Mouse (Mus musculus) gastrocnemius, postnatal 14 days (tissue): ENCODE data around the gene Shisa5. TPM values are rescaled to one million over a fixed set of nuclear protein-coding genes. Genes with fewer than 3 reads are reported as not detected.
A peak's percentile ranks its signal among the peaks of the same experiment; 100 is the strongest.

Experiments
- DNase-seq: peaks from one replicate; pipeline ENCODE4 v3.0.0; 2021; ENCODE audit warnings: mixed read lengths
- intact Hi-C: fragments of 180-260 bp; cut with DNase I; formaldehyde crosslinking; loops from one replicate; pipeline ENCODE4 v1.15.1; 2025; ENCODE audit warnings: low total_unique reads
- total RNA-seq, 2 experiments: library from RNA; stranded (reverse); gene quantifications; 2 replicates each; pipeline ENCODE4 v1.2.3; 2021

Gene Shisa5
- total RNA-seq, 2 experiments from 2014 or later = 24.4 to 26.3 TPM

DNA sequence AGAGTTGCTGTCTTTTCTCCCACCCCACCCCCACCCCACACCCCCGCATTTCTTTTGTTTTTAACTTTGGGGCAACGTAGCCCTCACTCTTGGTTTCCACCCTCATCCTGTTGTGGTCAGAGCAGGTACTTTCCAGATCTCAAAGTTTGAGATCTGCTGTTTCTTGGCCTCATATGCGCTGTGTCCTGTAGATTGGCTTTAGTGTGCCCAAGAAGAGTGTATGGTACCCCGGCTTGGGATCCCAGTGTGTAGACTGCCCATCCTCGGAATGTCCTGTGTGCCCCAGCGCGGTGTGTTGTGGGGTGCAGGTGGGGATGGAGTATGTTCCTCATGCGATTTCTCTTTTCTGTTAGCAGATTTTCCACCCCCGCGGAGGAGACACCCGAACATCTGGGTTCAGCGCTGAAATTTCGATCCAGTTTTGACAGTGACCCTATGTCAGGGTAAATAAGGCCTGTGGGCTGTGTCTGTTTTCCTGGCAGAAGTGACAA lies 12.7 kb downstream of the Shisa5 start:
- intact Hi-C loops = no loop called here
- DNase-seq = no peak

DNA sequence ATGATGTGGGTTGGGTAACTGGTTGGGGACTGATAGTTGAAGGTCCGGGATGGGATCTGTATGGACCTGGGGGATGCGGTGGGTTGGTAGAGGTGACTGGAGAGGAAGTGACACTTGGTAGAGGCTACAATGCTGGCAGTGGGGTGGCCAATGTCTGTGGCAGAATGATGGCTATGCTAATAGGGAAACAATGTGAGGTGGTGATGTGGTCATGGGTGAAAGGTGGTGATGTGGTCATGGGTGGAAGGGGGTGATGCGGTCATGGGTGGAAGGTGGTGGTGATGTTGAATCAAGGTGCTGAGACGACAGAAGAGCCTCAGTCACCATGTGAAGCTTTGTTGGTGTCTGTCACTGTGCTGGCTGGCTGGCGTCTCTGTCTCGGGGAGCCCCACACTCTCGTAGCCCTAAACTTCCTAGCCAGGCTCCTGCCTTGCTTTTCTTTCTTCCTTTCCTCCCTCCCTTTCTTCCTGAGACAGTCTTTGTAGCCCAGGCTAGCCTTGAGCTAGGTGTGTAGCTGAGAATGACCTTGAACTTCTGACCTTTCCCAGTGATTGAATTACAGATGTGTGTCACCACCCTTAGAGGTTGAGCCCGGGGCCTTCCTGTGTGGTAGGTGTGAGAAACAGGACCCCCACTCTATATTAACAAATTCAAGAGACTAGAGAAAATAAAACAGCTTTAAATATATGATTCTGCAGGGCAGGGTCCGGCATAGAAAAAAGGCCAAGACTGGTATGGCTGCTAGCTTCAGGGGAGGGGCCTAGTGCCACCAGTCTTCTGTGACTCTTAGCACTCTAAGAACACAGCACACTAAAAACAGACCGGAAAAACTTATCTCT lies 13.5 kb downstream of the Shisa5 start:
- DNase-seq = no peak
- intact Hi-C loops = no loop called here

GRCm38 (mm10) chr9:109052490-109053260 lies 14.3 kb downstream of the Shisa5 start:
- DNase-seq = no peak
- intact Hi-C loops = no loop called here

DNA sequence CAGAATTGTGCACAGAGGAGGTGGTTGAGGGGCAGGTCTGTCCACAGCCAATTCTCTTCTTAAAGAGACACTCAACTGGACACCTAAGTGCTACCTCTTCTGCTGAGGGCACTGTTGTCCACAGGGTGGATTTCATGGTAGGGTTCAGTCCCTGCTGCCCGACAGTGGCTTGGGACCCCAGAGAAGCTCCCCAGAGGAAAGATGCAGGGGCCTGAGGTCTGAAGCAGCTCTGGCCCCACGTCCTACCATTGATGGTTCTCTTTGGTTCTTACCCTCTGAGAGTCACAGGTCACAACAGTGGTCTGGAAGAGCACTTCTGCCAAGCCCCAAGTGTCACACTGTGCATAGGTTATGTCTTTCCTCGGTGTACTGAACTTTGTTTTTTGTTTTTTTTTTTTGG lies 15.0 kb downstream of the Shisa5 start:
- no peak for DNase-seq
- intact Hi-C loops = no loop called here

- intact Hi-C loops = no loop called here
- DNase-seq = no peak
These were observed 15.5 kb downstream of the Shisa5 start for GRCm38 (mm10) chr9:109053851-109054250.

GRCm38 (mm10) chr9:109054712-109055111 lies 16.3 kb downstream of the Shisa5 start:
- peak; percentile 59 for DNase-seq
- intact Hi-C loops = no loop called here

GRCm38 (mm10) chr9:109055271-109056030 lies 17.1 kb downstream of the Shisa5 start:
- DNase-seq = no peak
- intact Hi-C loops = no loop called here

DNA sequence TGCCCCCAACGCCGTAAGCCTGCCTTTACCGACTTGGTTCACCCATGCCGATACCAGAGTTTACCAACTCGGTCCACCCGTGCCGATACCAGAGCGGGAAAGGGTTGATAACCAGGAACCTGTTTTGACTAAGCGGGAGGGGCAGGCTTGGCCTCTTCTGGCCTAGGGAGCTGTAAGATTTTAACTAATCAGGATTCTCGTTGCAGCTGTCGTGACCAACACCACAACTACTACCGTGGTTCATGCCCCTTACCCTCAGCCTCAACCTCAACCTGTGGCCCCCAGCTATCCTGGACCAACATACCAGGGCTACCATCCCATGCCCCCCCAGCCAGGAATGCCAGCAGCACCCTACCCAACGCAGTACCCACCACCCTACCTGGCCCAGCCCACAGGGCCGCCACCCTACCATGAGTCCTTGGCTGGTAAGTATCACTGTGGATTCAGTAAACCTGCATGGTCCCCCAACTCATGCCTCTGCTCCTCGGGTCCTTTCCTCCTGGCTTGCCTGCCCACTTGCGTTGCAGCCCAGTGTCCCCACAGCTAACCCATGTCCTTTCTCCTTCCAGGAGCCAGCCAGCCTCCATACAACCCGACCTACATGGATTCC lies 17.8 kb downstream of the Shisa5 start:
- no peak for DNase-seq
- intact Hi-C loops = no loop called here

DNA sequence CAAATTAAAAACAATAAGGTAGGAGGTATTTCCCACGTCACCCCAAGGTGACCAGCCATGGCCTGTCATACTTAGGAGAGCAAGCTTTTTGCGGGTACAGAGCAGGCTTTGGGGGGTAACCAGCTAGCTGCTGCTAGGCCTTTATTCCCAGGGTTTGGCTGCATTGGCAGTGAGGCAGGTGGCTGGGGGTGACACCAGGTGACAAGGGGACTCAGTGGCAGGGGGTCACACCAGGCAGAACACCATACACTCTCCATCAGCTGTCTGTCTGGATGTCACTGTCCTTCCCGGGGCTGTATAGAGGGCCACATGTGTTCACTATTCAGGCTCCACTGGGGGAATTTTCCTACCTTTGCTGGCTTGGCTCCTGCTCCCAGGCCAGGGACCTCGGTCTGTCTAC lies 18.6 kb downstream of the Shisa5 start:
- no peak for DNase-seq
- intact Hi-C loops = no loop called here

GRCm38 (mm10) chr9:109057543-109057942 lies 19.2 kb downstream of the Shisa5 start:
- DNase-seq = no peak
- intact Hi-C loops = no loop called here

GRCm38 (mm10) chr9:109058006-109058765 lies 19.8 kb downstream of the Shisa5 start:
- DNase-seq = no peak
- intact Hi-C loops = loop anchor here (2.0 kb wide), 1 partner anchor 53 kb away; no protein-coding TSS in a partner anchor

GRCm38 (mm10) chr9:109059136-109059903 lies 21.0 kb downstream of the Shisa5 start, which contains the start of gene Trex1:
Gene Trex1 (minus strand): TSS chr9:109059734.
- peak; percentile 92 for DNase-seq
- intact Hi-C loops = loop anchor here (2.0 kb wide), 1 partner anchor 55 kb away; no protein-coding TSS in a partner anchor

- DNase-seq = no peak
- intact Hi-C loops = no loop called here
These were observed 22.0 kb downstream of the Shisa5 start for GRCm38 (mm10) chr9:109060184-109060897.

GRCm38 (mm10) chr9:109060898-109061295 lies 22.5 kb downstream of the Shisa5 start:
- intact Hi-C loops = no loop called here
- no peak for DNase-seq

DNA sequence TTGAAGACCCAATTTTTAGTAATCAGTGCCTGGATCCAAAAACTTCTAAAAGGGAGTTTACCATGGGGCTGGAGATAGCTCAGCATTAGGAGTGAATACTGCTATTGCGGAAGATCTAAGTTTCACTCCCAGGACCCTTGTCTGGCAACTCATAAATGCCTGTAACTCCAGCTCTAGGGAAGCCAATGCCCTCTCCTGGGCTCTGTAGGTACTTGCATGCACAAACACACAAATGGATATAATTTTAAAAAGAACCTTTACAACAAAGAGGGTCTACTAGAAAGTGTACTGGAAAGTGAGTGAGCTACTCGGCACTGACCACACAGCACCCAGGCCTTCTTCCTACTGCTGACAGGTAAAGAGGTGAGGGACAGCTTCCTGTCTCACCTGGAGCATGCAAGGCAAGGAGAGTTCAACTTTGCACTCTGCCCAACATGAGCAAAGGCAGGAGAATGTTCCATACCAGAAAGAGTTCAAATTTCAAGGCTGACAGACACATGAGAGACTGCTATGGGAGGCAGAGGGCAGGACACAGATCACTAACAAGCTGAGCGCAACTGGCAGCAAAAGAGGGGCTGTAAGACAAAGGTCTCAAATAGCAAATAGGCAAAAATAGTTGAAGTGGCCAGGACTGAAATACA lies 29.9 kb downstream of the Shisa5 start:
- no peak for DNase-seq
- intact Hi-C loops = no loop called here

DNA sequence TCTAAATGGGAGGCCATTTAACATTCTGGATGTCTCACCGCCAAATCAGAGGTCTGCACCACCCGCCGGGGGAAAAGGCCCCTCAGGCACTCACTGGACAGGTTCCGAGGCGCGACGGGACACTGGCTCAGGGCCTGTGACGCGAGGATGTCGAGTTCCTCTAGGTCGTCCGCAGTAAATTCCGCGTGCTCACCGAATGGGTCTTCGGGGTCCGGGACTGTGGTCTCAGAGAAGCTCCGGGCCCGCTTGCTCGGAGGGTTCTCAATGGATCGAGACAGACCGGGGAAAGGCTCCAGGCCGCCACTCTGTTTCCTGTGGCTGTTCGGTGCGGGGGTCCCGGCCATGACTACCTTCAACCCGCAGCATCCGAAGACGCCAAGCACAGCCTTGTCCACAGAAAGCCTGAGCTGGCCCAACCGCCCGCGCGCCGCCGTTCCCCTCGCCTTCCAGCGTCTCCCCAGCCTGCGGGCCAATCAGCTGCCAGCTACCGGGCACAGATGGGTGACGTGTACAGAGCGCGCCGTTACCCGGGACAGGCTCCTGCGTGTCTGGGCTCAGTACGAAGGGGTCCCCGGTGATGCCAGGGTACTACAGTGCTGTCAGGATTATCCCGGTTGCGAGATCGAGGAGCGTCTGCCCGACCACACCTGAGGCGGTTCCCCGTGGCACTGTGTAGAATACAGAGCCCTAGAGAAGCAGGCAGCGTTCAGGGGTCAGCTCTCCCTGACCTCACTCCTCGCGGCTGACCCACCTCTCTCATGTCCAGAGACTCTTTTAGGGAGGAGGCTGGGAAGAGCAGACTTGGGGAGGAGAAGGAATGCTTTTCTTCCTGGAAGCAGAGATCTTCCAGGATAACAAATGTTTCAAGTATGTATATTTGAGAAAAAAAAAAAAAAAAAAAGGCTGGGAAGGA lies 35.6 kb downstream of the Shisa5 start, which contains the start of gene Atrip:
Gene Atrip (minus strand): TSS at position 464 of the 913 bp plus-strand sequence.
- peak; percentile 93 for DNase-seq
- intact Hi-C loops = no loop called here
